Mouse (Mus musculus): Measurements from ENCODE around the gene Ano10. TPM values are rescaled to one million over a fixed set of nuclear protein-coding genes. Genes with fewer than 3 reads are reported as not detected.

The Ano10 gene
- polyA plus RNA-seq, 1 experiment = 19.6 TPM

DNA sequence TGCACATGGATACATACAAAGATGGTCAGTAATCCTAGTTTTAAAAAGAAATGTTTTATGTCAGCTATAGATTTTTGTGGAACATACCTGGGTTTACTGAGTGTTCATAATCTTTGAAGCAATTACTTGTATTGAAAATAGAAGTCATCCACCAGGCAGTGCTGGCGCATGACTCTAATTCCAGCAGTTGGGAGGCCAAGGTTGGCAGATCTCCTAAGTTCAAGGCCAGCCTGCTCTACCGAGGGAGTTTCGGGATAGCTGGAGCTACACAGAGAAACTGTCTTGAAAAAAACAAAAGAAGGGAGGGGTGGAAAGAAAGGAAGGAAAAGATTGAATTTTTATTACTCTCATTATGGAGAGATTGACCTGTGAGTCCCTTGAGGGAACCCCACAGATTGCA lies 145.9 kb downstream of the Ano10 start:
- TF ChIP-seq EP300 (IDR thresholded peaks at IDR 0.05; ENCODE audit: insufficient read depth, low read depth, low read length) (no peak), CTCF (IDR thresholded peaks at IDR 0.05; ENCODE audit: low read depth, low read length) (no peak), POLR2A (IDR thresholded peaks at IDR 0.05; ENCODE audit: insufficient read depth, low read length) (no peak)
- Histone ChIP-seq H3K27ac (ENCODE audit: insufficient read depth, low read length) (no peak overlapping the region), H3K36me3 (ENCODE audit: control insufficient read depth, insufficient read depth, low read length, poor library complexity, severe bottlenecking) (no peaks in the 10 kb centered on the region), H3K4me3 (ENCODE audit: low read depth, low read length) (no peak overlapping the region), H3K27me3 (ENCODE audit: control insufficient read depth, insufficient read depth, low read length, poor library complexity, severe bottlenecking) (no peaks in the 10 kb centered on the region), H3K9ac (ENCODE audit: low read depth, poor library complexity, severe bottlenecking) (no peak overlapping the region), H3K9me3 (replicated peaks; ENCODE audit: control insufficient read depth, insufficient read depth, low read length, poor library complexity, severe bottlenecking) (no peaks in the 10 kb centered on the region), H3K4me1 (ENCODE audit: control insufficient read depth, insufficient read depth, low read length) (no peaks in the 10 kb centered on the region)

- no peak overlapping the region for H3K4me3 ChIP-seq (ENCODE audit: low read depth, low read length)
These were observed 147.9 kb downstream of the Ano10 start for GRCm38 (mm10) chr9:122146124-122146870.

GRCm38 (mm10) chr9:122145677-122146076 lies 148.5 kb downstream of the Ano10 start:
- no peaks in the 10 kb centered on the region for H3K9me3 ChIP-seq (replicated peaks; ENCODE audit: control insufficient read depth, insufficient read depth, low read length, poor library complexity, severe bottlenecking)
- no peak overlapping the region for H3K4me3 ChIP-seq (ENCODE audit: low read depth, low read length)
- TF ChIP-seq EP300 (IDR thresholded peaks at IDR 0.05; ENCODE audit: insufficient read depth, low read depth, low read length) (no peak), POLR2A (IDR thresholded peaks at IDR 0.05; ENCODE audit: insufficient read depth, low read length) (no peak), CTCF (IDR thresholded peaks at IDR 0.05; ENCODE audit: low read depth, low read length) (no peak)
- no peak overlapping the region for H3K27ac ChIP-seq (ENCODE audit: insufficient read depth, low read length)
- no peaks in the 10 kb centered on the region for H3K27me3 ChIP-seq (ENCODE audit: control insufficient read depth, insufficient read depth, low read length, poor library complexity, severe bottlenecking)
- H3K36me3 ChIP-seq (ENCODE audit: control insufficient read depth, insufficient read depth, low read length, poor library complexity, severe bottlenecking) = no peaks in the 10 kb centered on the region
- no peak overlapping the region for H3K9ac ChIP-seq (ENCODE audit: low read depth, poor library complexity, severe bottlenecking)
- no peaks in the 10 kb centered on the region for H3K4me1 ChIP-seq (ENCODE audit: control insufficient read depth, insufficient read depth, low read length)

More at GRCm38 (mm10) chr9:122146124-122146870, 147.9 kb downstream of the Ano10 start:
- TF ChIP-seq CTCF (IDR thresholded peaks at IDR 0.05; ENCODE audit: low read depth, low read length) (no peak), POLR2A (IDR thresholded peaks at IDR 0.05; ENCODE audit: insufficient read depth, low read length) (no peak), EP300 (IDR thresholded peaks at IDR 0.05; ENCODE audit: insufficient read depth, low read depth, low read length) (no peak)
- Histone ChIP-seq H3K9ac (ENCODE audit: low read depth, poor library complexity, severe bottlenecking) (no peak overlapping the region), H3K27ac (ENCODE audit: insufficient read depth, low read length) (no peak overlapping the region), H3K36me3 (ENCODE audit: control insufficient read depth, insufficient read depth, low read length, poor library complexity, severe bottlenecking) (no peaks in the 10 kb centered on the region), H3K4me1 (ENCODE audit: control insufficient read depth, insufficient read depth, low read length) (no peaks in the 10 kb centered on the region), H3K9me3 (replicated peaks; ENCODE audit: control insufficient read depth, insufficient read depth, low read length, poor library complexity, severe bottlenecking) (no peaks in the 10 kb centered on the region), H3K27me3 (ENCODE audit: control insufficient read depth, insufficient read depth, low read length, poor library complexity, severe bottlenecking) (no peaks in the 10 kb centered on the region)

DNA sequence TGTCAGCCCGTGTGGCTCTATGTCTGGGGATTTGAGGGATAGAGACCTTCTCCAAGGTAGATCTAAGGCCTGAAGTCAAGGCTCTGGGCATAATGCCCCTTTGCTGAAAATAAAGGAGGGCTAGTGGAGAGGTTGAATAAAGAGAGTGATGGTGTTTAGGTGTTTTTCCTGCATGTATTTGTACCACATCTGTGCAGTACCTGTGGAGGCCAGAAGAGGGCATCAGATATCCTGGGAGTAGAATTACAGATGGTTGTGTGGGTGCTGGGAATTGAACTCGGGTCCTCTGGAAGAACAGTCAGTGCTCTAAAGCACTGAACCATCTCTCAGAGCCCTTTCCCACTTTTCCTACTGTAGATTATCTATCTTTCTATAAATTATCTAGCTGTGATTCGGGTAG lies 149.4 kb downstream of the Ano10 start:
- H3K36me3 ChIP-seq (ENCODE audit: control insufficient read depth, insufficient read depth, low read length, poor library complexity, severe bottlenecking) = no peaks in the 10 kb centered on the region
- H3K4me3 ChIP-seq (ENCODE audit: low read depth, low read length) = no peak overlapping the region
- no peak overlapping the region for H3K9ac ChIP-seq (ENCODE audit: low read depth, poor library complexity, severe bottlenecking)
- no peaks in the 10 kb centered on the region for H3K4me1 ChIP-seq (ENCODE audit: control insufficient read depth, insufficient read depth, low read length)
- no peaks in the 10 kb centered on the region for H3K27me3 ChIP-seq (ENCODE audit: control insufficient read depth, insufficient read depth, low read length, poor library complexity, severe bottlenecking)
- H3K9me3 ChIP-seq (replicated peaks; ENCODE audit: control insufficient read depth, insufficient read depth, low read length, poor library complexity, severe bottlenecking) = no peaks in the 10 kb centered on the region
- no peak overlapping the region for H3K27ac ChIP-seq (ENCODE audit: insufficient read depth, low read length)
- TF ChIP-seq CTCF (IDR thresholded peaks at IDR 0.05; ENCODE audit: low read depth, low read length) (no peak), POLR2A (IDR thresholded peaks at IDR 0.05; ENCODE audit: insufficient read depth, low read length) (no peak), EP300 (IDR thresholded peaks at IDR 0.05; ENCODE audit: insufficient read depth, low read depth, low read length) (no peak)

GRCm38 (mm10) chr9:122143219-122143618 lies 151.0 kb downstream of the Ano10 start:
- no peaks in the 10 kb centered on the region for H3K9me3 ChIP-seq (replicated peaks; ENCODE audit: control insufficient read depth, insufficient read depth, low read length, poor library complexity, severe bottlenecking)
- H3K27ac ChIP-seq (ENCODE audit: insufficient read depth, low read length) = no peak overlapping the region
- no peaks in the 10 kb centered on the region for H3K27me3 ChIP-seq (ENCODE audit: control insufficient read depth, insufficient read depth, low read length, poor library complexity, severe bottlenecking)
- no peak overlapping the region for H3K9ac ChIP-seq (ENCODE audit: low read depth, poor library complexity, severe bottlenecking)
- H3K36me3 ChIP-seq (ENCODE audit: control insufficient read depth, insufficient read depth, low read length, poor library complexity, severe bottlenecking) = no peaks in the 10 kb centered on the region
- H3K4me3 ChIP-seq (ENCODE audit: low read depth, low read length) = no peak overlapping the region
- no peaks in the 10 kb centered on the region for H3K4me1 ChIP-seq (ENCODE audit: control insufficient read depth, insufficient read depth, low read length)
- TF ChIP-seq EP300 (IDR thresholded peaks at IDR 0.05; ENCODE audit: insufficient read depth, low read depth, low read length) = no peak
- TF ChIP-seq POLR2A (IDR thresholded peaks at IDR 0.05; ENCODE audit: insufficient read depth, low read length) = no peak
- TF ChIP-seq CTCF (IDR thresholded peaks at IDR 0.05; ENCODE audit: low read depth, low read length) = no peak

- H3K4me1 ChIP-seq (ENCODE audit: control insufficient read depth, insufficient read depth, low read length) = no peaks in the 10 kb centered on the region
- no peak overlapping the region for H3K27ac ChIP-seq (ENCODE audit: insufficient read depth, low read length)
- TF ChIP-seq CTCF (IDR thresholded peaks at IDR 0.05; ENCODE audit: low read depth, low read length) = no peak
- TF ChIP-seq EP300 (IDR thresholded peaks at IDR 0.05; ENCODE audit: insufficient read depth, low read depth, low read length) = no peak
- TF ChIP-seq POLR2A (IDR thresholded peaks at IDR 0.05; ENCODE audit: insufficient read depth, low read length) = no peak
- no peaks in the 10 kb centered on the region for H3K27me3 ChIP-seq (ENCODE audit: control insufficient read depth, insufficient read depth, low read length, poor library complexity, severe bottlenecking)
- H3K36me3 ChIP-seq (ENCODE audit: control insufficient read depth, insufficient read depth, low read length, poor library complexity, severe bottlenecking) = no peaks in the 10 kb centered on the region
- H3K9ac ChIP-seq (ENCODE audit: low read depth, poor library complexity, severe bottlenecking) = no peak overlapping the region
- H3K4me3 ChIP-seq (ENCODE audit: low read depth, low read length) = no peak overlapping the region
- H3K9me3 ChIP-seq (replicated peaks; ENCODE audit: control insufficient read depth, insufficient read depth, low read length, poor library complexity, severe bottlenecking) = no peaks in the 10 kb centered on the region
These were observed 155.0 kb downstream of the Ano10 start for GRCm38 (mm10) chr9:122139236-122139635.
